Mouse (Mus musculus): Measurements from ENCODE around the gene Epb41l3. TPM values are rescaled to one million over a fixed set of nuclear protein-coding genes. Genes with fewer than 3 reads are reported as not detected.

Epb41l3 gene
- polyA plus RNA-seq, 1 experiment from 2014 or later: 78.8 TPM

- H3K36me3 ChIP-seq (ENCODE audit: control insufficient read depth, insufficient read depth, low read length): no peaks in the 10 kb centered on the region
- peaks cover 5% of the 10 kb centered on the region for H3K4me1 ChIP-seq (ENCODE audit: control insufficient read depth, insufficient read depth, low read length)
- no peak overlapping the region for H3K9ac ChIP-seq (ENCODE audit: low read depth, low read length)
- H3K27ac ChIP-seq (ENCODE audit: low read length): no peak overlapping the region
- H3K27me3 ChIP-seq (ENCODE audit: control insufficient read depth, insufficient read depth, low read depth, low read length): no peaks in the 10 kb centered on the region
- H3K9me3 ChIP-seq (replicated peaks; ENCODE audit: control insufficient read depth, low read length, poor library complexity, severe bottlenecking): no peaks in the 10 kb centered on the region
- H3K4me3 ChIP-seq (ENCODE audit: low read depth, low read length): no peak overlapping the region
- no peak overlapping the region for H3K4me2 ChIP-seq (ENCODE audit: low read length)
- 72% methylated on average over 7 of the region's 7 CpGs for WGBS
- no peak for ATAC-seq
Observed at GRCm38 (mm10) chr17:69127436-69127835, 52.0 kb downstream of the Epb41l3 start.

GRCm38 (mm10) chr17:69127981-69128380, 52.5 kb downstream of the Epb41l3 start:
- 80% methylated on average over 5 of the region's 5 CpGs for WGBS
- no peak overlapping the region for H3K4me3 ChIP-seq (ENCODE audit: low read depth, low read length)
- no peak overlapping the region for H3K4me2 ChIP-seq (ENCODE audit: low read length)
- no peak overlapping the region for H3K27ac ChIP-seq (ENCODE audit: low read length)
- H3K36me3 ChIP-seq (ENCODE audit: control insufficient read depth, insufficient read depth, low read length): no peaks in the 10 kb centered on the region
- peaks cover 5% of the 10 kb centered on the region for H3K4me1 ChIP-seq (ENCODE audit: control insufficient read depth, insufficient read depth, low read length)
- H3K9ac ChIP-seq (ENCODE audit: low read depth, low read length): no peak overlapping the region
- no peaks in the 10 kb centered on the region for H3K9me3 ChIP-seq (replicated peaks; ENCODE audit: control insufficient read depth, low read length, poor library complexity, severe bottlenecking)
- ATAC-seq: no peak
- no peaks in the 10 kb centered on the region for H3K27me3 ChIP-seq (ENCODE audit: control insufficient read depth, insufficient read depth, low read depth, low read length)

- no peaks in the 10 kb centered on the region for H3K36me3 ChIP-seq (ENCODE audit: control insufficient read depth, insufficient read depth, low read length)
- H3K4me2 ChIP-seq (ENCODE audit: low read length): no peak overlapping the region
- H3K27ac ChIP-seq (ENCODE audit: low read length): no peak overlapping the region
- no peak overlapping the region for H3K4me3 ChIP-seq (ENCODE audit: low read depth, low read length)
- no peaks in the 10 kb centered on the region for H3K27me3 ChIP-seq (ENCODE audit: control insufficient read depth, insufficient read depth, low read depth, low read length)
- ATAC-seq: no peak
- H3K9ac ChIP-seq (ENCODE audit: low read depth, low read length): no peak overlapping the region
- 14% methylated on average over 6 of the region's 6 CpGs for WGBS
- H3K9me3 ChIP-seq (replicated peaks; ENCODE audit: control insufficient read depth, low read length, poor library complexity, severe bottlenecking): no peaks in the 10 kb centered on the region
- H3K4me1 ChIP-seq (ENCODE audit: control insufficient read depth, insufficient read depth, low read length): peaks cover 5% of the 10 kb centered on the region
Observed at GRCm38 (mm10) chr17:69129434-69129833, 54.0 kb downstream of the Epb41l3 start.

- no peak overlapping the region for H3K4me3 ChIP-seq (ENCODE audit: low read depth, low read length)
- no peak for ATAC-seq
- no peak overlapping the region for H3K4me2 ChIP-seq (ENCODE audit: low read length)
- H3K9me3 ChIP-seq (replicated peaks; ENCODE audit: control insufficient read depth, low read length, poor library complexity, severe bottlenecking): no peaks in the 10 kb centered on the region
- no peaks in the 10 kb centered on the region for H3K36me3 ChIP-seq (ENCODE audit: control insufficient read depth, insufficient read depth, low read length)
- no peaks in the 10 kb centered on the region for H3K27me3 ChIP-seq (ENCODE audit: control insufficient read depth, insufficient read depth, low read depth, low read length)
- H3K27ac ChIP-seq (ENCODE audit: low read length): no peak overlapping the region
- H3K4me1 ChIP-seq (ENCODE audit: control insufficient read depth, insufficient read depth, low read length): no peaks in the 10 kb centered on the region
- no peak overlapping the region for H3K9ac ChIP-seq (ENCODE audit: low read depth, low read length)
- 85% methylated on average over 3 of the region's 3 CpGs for WGBS
Observed at GRCm38 (mm10) chr17:69143017-69143416, 67.5 kb downstream of the Epb41l3 start.

GRCm38 (mm10) chr17:69150826-69151225, 75.3 kb downstream of the Epb41l3 start:
- Histone ChIP-seq H3K4me2 (ENCODE audit: low read length) (no peak overlapping the region), H3K9me3 (replicated peaks; ENCODE audit: control insufficient read depth, low read length, poor library complexity, severe bottlenecking) (no peaks in the 10 kb centered on the region), H3K9ac (ENCODE audit: low read depth, low read length) (no peak overlapping the region), H3K4me1 (ENCODE audit: control insufficient read depth, insufficient read depth, low read length) (peaks cover 6% of the 10 kb centered on the region), H3K36me3 (ENCODE audit: control insufficient read depth, insufficient read depth, low read length) (no peaks in the 10 kb centered on the region), H3K27ac (ENCODE audit: low read length) (no peak overlapping the region), H3K27me3 (ENCODE audit: control insufficient read depth, insufficient read depth, low read depth, low read length) (no peaks in the 10 kb centered on the region), H3K4me3 (ENCODE audit: low read depth, low read length) (no peak overlapping the region)
- ATAC-seq: no peak

- Histone ChIP-seq H3K4me2 (ENCODE audit: low read length) (no peak overlapping the region), H3K9ac (ENCODE audit: low read depth, low read length) (no peak overlapping the region), H3K4me1 (ENCODE audit: control insufficient read depth, insufficient read depth, low read length) (peaks cover 11% of the 10 kb centered on the region), H3K27me3 (ENCODE audit: control insufficient read depth, insufficient read depth, low read depth, low read length) (no peaks in the 10 kb centered on the region), H3K27ac (ENCODE audit: low read length) (no peak overlapping the region), H3K9me3 (replicated peaks; ENCODE audit: control insufficient read depth, low read length, poor library complexity, severe bottlenecking) (no peaks in the 10 kb centered on the region), H3K36me3 (ENCODE audit: control insufficient read depth, insufficient read depth, low read length) (no peaks in the 10 kb centered on the region), H3K4me3 (ENCODE audit: low read depth, low read length) (no peak overlapping the region)
- ATAC-seq: no peak
- WGBS: 25% methylated on average over 3 of the region's 3 CpGs
Observed at GRCm38 (mm10) chr17:69151281-69151680, 75.8 kb downstream of the Epb41l3 start.

- no peak for ATAC-seq
- WGBS: 82% methylated on average over 8 of the region's 8 CpGs
Observed at GRCm38 (mm10) chr17:69155034-69155433, 79.6 kb downstream of the Epb41l3 start.

GRCm38 (mm10) chr17:69156522-69157100, 81.1 kb downstream of the Epb41l3 start:
- H3K27me3 ChIP-seq (ENCODE audit: control insufficient read depth, insufficient read depth, low read depth, low read length): no peaks in the 10 kb centered on the region
- H3K9me3 ChIP-seq (replicated peaks; ENCODE audit: control insufficient read depth, low read length, poor library complexity, severe bottlenecking): no peaks in the 10 kb centered on the region
- H3K27ac ChIP-seq (ENCODE audit: low read length): peak overlapping the region; percentile 84
- peaks cover 11% of the 10 kb centered on the region for H3K4me1 ChIP-seq (ENCODE audit: control insufficient read depth, insufficient read depth, low read length)
- H3K9ac ChIP-seq (ENCODE audit: low read depth, low read length): peak overlapping the region; percentile 96
- under 1% methylated on average over 44 of the region's 58 CpGs for WGBS
- peak overlapping the region; percentile 77 for H3K4me2 ChIP-seq (ENCODE audit: low read length)
- no peaks in the 10 kb centered on the region for H3K36me3 ChIP-seq (ENCODE audit: control insufficient read depth, insufficient read depth, low read length)
- H3K4me3 ChIP-seq (ENCODE audit: low read depth, low read length): peak overlapping the region; percentile 95
- peak; percentile 80 for ATAC-seq

More at GRCm38 (mm10) chr17:69155034-69155433, 79.6 kb downstream of the Epb41l3 start:
- no peak overlapping the region for H3K27ac ChIP-seq (ENCODE audit: low read length)
- no peak overlapping the region for H3K4me2 ChIP-seq (ENCODE audit: low read length)
- H3K4me1 ChIP-seq (ENCODE audit: control insufficient read depth, insufficient read depth, low read length): peaks cover 11% of the 10 kb centered on the region
- H3K4me3 ChIP-seq (ENCODE audit: low read depth, low read length): no peak overlapping the region
- H3K27me3 ChIP-seq (ENCODE audit: control insufficient read depth, insufficient read depth, low read depth, low read length): no peaks in the 10 kb centered on the region
- no peak overlapping the region for H3K9ac ChIP-seq (ENCODE audit: low read depth, low read length)
- H3K36me3 ChIP-seq (ENCODE audit: control insufficient read depth, insufficient read depth, low read length): no peaks in the 10 kb centered on the region
- H3K9me3 ChIP-seq (replicated peaks; ENCODE audit: control insufficient read depth, low read length, poor library complexity, severe bottlenecking): no peaks in the 10 kb centered on the region

GRCm38 (mm10) chr17:69157101-69157808, 81.8 kb downstream of the Epb41l3 start:
- H3K27ac ChIP-seq (ENCODE audit: low read length): peak overlapping the region; percentile 84
- peak overlapping the region; percentile 96 for H3K9ac ChIP-seq (ENCODE audit: low read depth, low read length)
- H3K4me3 ChIP-seq (ENCODE audit: low read depth, low read length): peak overlapping the region; percentile 95
- peak; percentile 77 for ATAC-seq
- under 1% methylated on average over 41 of the region's 66 CpGs for WGBS
- H3K27me3 ChIP-seq (ENCODE audit: control insufficient read depth, insufficient read depth, low read depth, low read length): no peaks in the 10 kb centered on the region
- no peaks in the 10 kb centered on the region for H3K9me3 ChIP-seq (replicated peaks; ENCODE audit: control insufficient read depth, low read length, poor library complexity, severe bottlenecking)
- H3K4me2 ChIP-seq (ENCODE audit: low read length): peak overlapping the region; percentile 77
- H3K4me1 ChIP-seq (ENCODE audit: control insufficient read depth, insufficient read depth, low read length): peaks cover 11% of the 10 kb centered on the region
- H3K36me3 ChIP-seq (ENCODE audit: control insufficient read depth, insufficient read depth, low read length): no peaks in the 10 kb centered on the region

Measured in midbrain, embryonic 16.5 days (tissue).